Mouse (Mus musculus) testis, adult 2 months (tissue): Measurements from ENCODE around the gene Ankmy2.

Experiments
- CTCF ChIP-seq: fragments of 200-500 bp; IDR thresholded peaks from 2 replicates; pipeline ENCODE4 v1.5.1; 2012; ENCODE audit warnings: low read depth, mild to moderate bottlenecking, inconsistent platforms, low read length, moderate library complexity; ENCODE audit not compliant: control insufficient read depth, insufficient read depth, insufficient replicate concordance
- POLR2A ChIP-seq: fragments of 200-500 bp; IDR thresholded peaks from 2 replicates; pipeline ENCODE4 v1.6.1; 2012; ENCODE audit warnings: low read depth, mild to moderate bottlenecking, inconsistent platforms, low read length, moderate library complexity; ENCODE audit not compliant: control insufficient read depth

DNA sequence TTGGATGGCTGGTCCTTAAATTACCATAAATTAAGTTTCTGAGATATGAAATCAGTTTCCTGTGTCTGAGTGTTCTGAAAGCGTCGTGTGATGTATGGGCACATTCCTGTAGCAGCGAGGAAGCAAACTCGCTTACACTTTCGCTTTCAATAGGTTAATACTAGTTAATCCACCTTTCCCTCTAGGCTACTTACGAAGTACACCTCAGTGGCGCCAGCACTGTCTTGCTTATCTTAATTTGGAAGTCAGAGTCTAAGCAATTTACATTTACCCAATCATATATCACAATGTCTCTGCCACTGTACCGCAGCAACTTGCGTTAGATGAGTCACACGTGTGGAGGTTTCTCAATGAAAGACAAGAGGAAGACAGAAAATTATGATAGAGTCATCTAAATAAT, 60.0 kb downstream of the Ankmy2 start:
- TF ChIP-seq CTCF (no peak), POLR2A (no peak)
